Comparison of ENCODE assay signal across 29 mouse cellular contexts in genomic region chr4:129544106-129544505, GRCm38 (mm10). TPM values are rescaled to one million over a fixed set of nuclear protein-coding genes. Genes with fewer than 3 reads are reported as not detected.
"Had no signal": no experiment of that assay in that cellular context is flagged by ENCODE, and none has a peak within 500 bp of the region (broad histone marks: within the 10 kb centered on the region; RNA-seq: fewer than 3 reads in every experiment).

No protein-coding gene starts in this region.

- H3K27me3 ChIP-seq: kidney, embryonic 15.5 days; limb, embryonic 12.5 days; limb, embryonic 15.5 days; lung, embryonic 15.5 days; neural tube, embryonic 12.5 days had no signal

- H3K27ac ChIP-seq: kidney, embryonic 15.5 days; limb, embryonic 12.5 days; limb, embryonic 15.5 days; liver, embryonic 14.5 days; lung, embryonic 15.5 days; neural tube, embryonic 12.5 days had no signal

- H3K9me3 ChIP-seq: kidney, embryonic 15.5 days; limb, embryonic 12.5 days; limb, embryonic 15.5 days; lung, embryonic 15.5 days; neural tube, embryonic 12.5 days had no signal

- H3K9ac ChIP-seq: kidney, embryonic 15.5 days; limb, embryonic 12.5 days; limb, embryonic 15.5 days; liver, embryonic 14.5 days; lung, embryonic 15.5 days; neural tube, embryonic 12.5 days had no signal

- H3K4me2 ChIP-seq: kidney, embryonic 15.5 days; limb, embryonic 12.5 days; limb, embryonic 15.5 days; lung, embryonic 15.5 days; midbrain, embryonic 11.5 days; neural tube, embryonic 12.5 days had no signal

- H3K36me3 ChIP-seq: limb, embryonic 15.5 days; lung, embryonic 15.5 days had no signal

- DNase-seq: kidney, adult 11 months; kidney, adult 8-10 months; kidney, postnatal 10 days; kidney, postnatal 36 days; left cerebral cortex, postnatal 4 days; lung, adult 18-20 months; lung, postnatal 10 days; lung, postnatal 4 days; retina, postnatal 1 day; right cerebral cortex, postnatal 25 days; thymus, adult 18-20 months; thymus, postnatal 36 days had no signal

- H3K4me3 ChIP-seq: kidney, embryonic 15.5 days; limb, embryonic 12.5 days; limb, embryonic 15.5 days; lung, embryonic 15.5 days; neural tube, embryonic 12.5 days had no signal

RNA-seq across cellular contexts. Expression of gene Fam167b, which starts 34.2 kb away (rescaled TPM):
- total RNA-seq: left cerebral cortex, postnatal 14 days; left cerebral cortex, postnatal 4 days; megakaryocyte progenitor cell, adult 5-6 weeks; megakaryocyte-erythroid progenitor cell, adult 5-6 weeks; midbrain, postnatal 0 days; neutrophil, adult 5-6 weeks had no signal
- polyA plus RNA-seq: midbrain, postnatal 0 days; testis, adult 2 months had no signal

RNA-seq across cellular contexts. Expression of gene Fam229a, which starts 53.1 kb away (rescaled TPM):
- total RNA-seq: layer of hippocampus, adult 8-10 months; left cerebral cortex, adult 8-10 months; left cerebral cortex, postnatal 4 days; megakaryocyte progenitor cell, adult 5-6 weeks; megakaryocyte-erythroid progenitor cell, adult 5-6 weeks; midbrain, postnatal 0 days; neutrophil, adult 5-6 weeks had no signal
- polyA plus RNA-seq: kidney, embryonic 15.5 days; limb, embryonic 12.5 days; limb, embryonic 15.5 days; lung, embryonic 15.5 days; midbrain, embryonic 11.5 days; midbrain, embryonic 14.5 days; neural tube, embryonic 12.5 days; stomach, embryonic 16.5 days had no signal
